Mouse (Mus musculus) adrenal gland, adult (tissue): ENCODE data around the gene Aldh3b2.
"Not testable (repeated sequence)": the region's sequence is repeated elsewhere in the genome, so short reads cannot be mapped to it uniquely, and the experiment has no call there.

Experiments
- DNase-seq, 2 experiments: peaks; one replicate each; pipeline ENCODE4 v3.0.0; 2022 to 2023; ENCODE audit warnings: low spot score in 1 of 2; ENCODE audit not compliant: inconsistent age in 2 of 2

The Aldh3b2 gene

GRCm38 (mm10) chr19:3946715-3947114 is 25.4 kb upstream of the Aldh3b2 start:
- peak; percentile 61 to 89 for DNase-seq

GRCm38 (mm10) chr19:3947813-3948212 is 24.3 kb upstream of the Aldh3b2 start:
- no peak for DNase-seq

GRCm38 (mm10) chr19:3948546-3948945 is 23.6 kb upstream of the Aldh3b2 start:
- DNase-seq: no peak

- DNase-seq: no peak
Measured at GRCm38 (mm10) chr19:3950331-3950730, 21.8 kb upstream of the Aldh3b2 start.

- DNase-seq: no peak
Measured at GRCm38 (mm10) chr19:3951461-3951860, 20.7 kb upstream of the Aldh3b2 start.

- no peak for DNase-seq
Measured at GRCm38 (mm10) chr19:3952099-3952498, 20.0 kb upstream of the Aldh3b2 start.

GRCm38 (mm10) chr19:3955033-3955432 is 17.1 kb upstream of the Aldh3b2 start:
- no peak for DNase-seq

- peak in 1 of 2 experiments; percentile 62 for DNase-seq
Measured at GRCm38 (mm10) chr19:3955804-3956203, 16.3 kb upstream of the Aldh3b2 start.

GRCm38 (mm10) chr19:3957296-3958036 is 14.7 kb upstream of the Aldh3b2 start:
- DNase-seq: not testable (repeated sequence)

- no peak for DNase-seq
Measured at GRCm38 (mm10) chr19:3958470-3958869, 13.7 kb upstream of the Aldh3b2 start, which contains the start of gene Aldh3b3. Gene Aldh3b3, plus strand, starts transcription at chr19:3958645.

- no peak for DNase-seq
Measured at GRCm38 (mm10) chr19:3959030-3959429, 13.1 kb upstream of the Aldh3b2 start.

- no peak for DNase-seq
Measured at GRCm38 (mm10) chr19:3960211-3960610, 11.9 kb upstream of the Aldh3b2 start.

- not testable (repeated sequence) for DNase-seq
Measured at GRCm38 (mm10) chr19:3961805-3962204, 10.3 kb upstream of the Aldh3b2 start.

GRCm38 (mm10) chr19:3962469-3962868 is 9.7 kb upstream of the Aldh3b2 start:
- DNase-seq: no peak

GRCm38 (mm10) chr19:3964030-3964429 is 8.1 kb upstream of the Aldh3b2 start:
- no peak for DNase-seq

GRCm38 (mm10) chr19:3966330-3967075 is 5.6 kb upstream of the Aldh3b2 start:
- DNase-seq: no peak

- no peak for DNase-seq
Measured at GRCm38 (mm10) chr19:3967258-3967657, 4.9 kb upstream of the Aldh3b2 start.

- DNase-seq: not testable (repeated sequence)
Measured at GRCm38 (mm10) chr19:3974608-3975007, 2.5 kb downstream of the Aldh3b2 start.

- no peak for DNase-seq
Measured at GRCm38 (mm10) chr19:3975866-3976265, 3.7 kb downstream of the Aldh3b2 start.

- peak; percentile 73 to 94 for DNase-seq
Measured at GRCm38 (mm10) chr19:3980309-3980708, 8.2 kb downstream of the Aldh3b2 start.

- DNase-seq: no peak
Measured at GRCm38 (mm10) chr19:3980917-3981316, 8.8 kb downstream of the Aldh3b2 start.

GRCm38 (mm10) chr19:3983527-3984200 is 11.5 kb downstream of the Aldh3b2 start:
- DNase-seq: no peak
